Mouse (Mus musculus) MEL (cell line): ENCODE data around the gene Ctnnd2. TPM values are rescaled to one million over a fixed set of nuclear protein-coding genes. Genes with fewer than 3 reads are reported as not detected.

ENCODE experiments used
- DNase-seq: peaks from one replicate; pipeline ENCODE4 v3.0.0; 2011; ENCODE audit warnings: low read depth, low spot score
- H3K27ac ChIP-seq: 2 replicates; pipeline ENCODE4 v1.5.1; 2012; ENCODE audit warnings: low read depth, mild to moderate bottlenecking, control low read depth, low read length, moderate library complexity; ENCODE audit not compliant: control insufficient read depth
- H3K27me3 ChIP-seq, 2 experiments: fragments of 150-350 bp in 1 of 2; sonication (generic) in 1 of 2; 2 replicates each; pipeline ENCODE4 v1.6.1; 2012; ENCODE audit warnings: low read length in 2 of 2, mild to moderate bottlenecking in 2 of 2, improper control_type of control experiment in 1 of 2, moderate library complexity in 1 of 2; ENCODE audit not compliant: insufficient read depth in 2 of 2, control insufficient read depth in 1 of 2
- H3K36me3 ChIP-seq, 2 experiments: 2 replicates each; pipeline ENCODE4 v1.6.1; 2012 to 2014; ENCODE audit warnings: low read length in 2 of 2, improper control_type of control experiment in 1 of 2, inconsistent platforms in 1 of 2, mild to moderate bottlenecking in 1 of 2; ENCODE audit not compliant: insufficient read depth in 2 of 2, control insufficient read depth in 1 of 2
- H3K4me1 ChIP-seq, 2 experiments: fragments of 150-350 bp in 1 of 2; sonication (generic) in 1 of 2; 2 replicates each; pipeline ENCODE4 v1.6.1; 2012; ENCODE audit warnings: low read length in 2 of 2, improper control_type of control experiment in 1 of 2, mild to moderate bottlenecking in 1 of 2; ENCODE audit not compliant: insufficient read depth in 2 of 2, control insufficient read depth in 1 of 2
- H3K4me3 ChIP-seq, 2 experiments: fragments of 150-350 bp in 1 of 2; sonication (generic) in 1 of 2; 2 replicates each; pipeline ENCODE4 v1.5.1; 2012; ENCODE audit warnings: low read depth in 2 of 2, low read length in 2 of 2, mild to moderate bottlenecking in 2 of 2, moderate library complexity in 2 of 2, control low read depth in 1 of 2, improper control_type of control experiment in 1 of 2; ENCODE audit not compliant: control insufficient read depth in 1 of 2, insufficient read depth in 1 of 2
- H3K79me2 ChIP-seq: 2 replicates; pipeline ENCODE4 v1.6.1; 2012; ENCODE audit warnings: mild to moderate bottlenecking, low read length, moderate library complexity; ENCODE audit not compliant: control insufficient read depth, poor library complexity, insufficient read depth
- H3K9ac ChIP-seq: 2 replicates; pipeline ENCODE4 v1.6.1; 2012; ENCODE audit warnings: low read depth, mild to moderate bottlenecking, control low read depth, low read length, moderate library complexity; ENCODE audit not compliant: control insufficient read depth, poor library complexity, severe bottlenecking
- H3K9me3 ChIP-seq: fragments of 150-350 bp; sonication (generic); replicated peaks from 2 replicates; pipeline ENCODE4 v1.6.1; 2012; ENCODE audit warnings: mild to moderate bottlenecking, low read length, improper control_type of control experiment, moderate library complexity; ENCODE audit not compliant: insufficient read depth
- CHD1 ChIP-seq: IDR thresholded peaks from 2 replicates; pipeline ENCODE4 v1.6.1; 2012; ENCODE audit warnings: low read depth, mild to moderate bottlenecking, inconsistent platforms, low read length, improper control_type of control experiment
- CTCF ChIP-seq, 3 experiments: IDR thresholded peaks in 2 of 3; conservative IDR thresholded peaks in 1 of 3; 2 replicates each; pipeline ENCODE4 v1.5.1; 2011 to 2012; ENCODE audit warnings: low read length in 3 of 3, low read depth in 2 of 3, mild to moderate bottlenecking in 2 of 3, improper control_type of control experiment in 1 of 3, inconsistent platforms in 1 of 3, mixed read lengths in 1 of 3, moderate library complexity in 1 of 3; ENCODE audit not compliant: control insufficient read depth in 1 of 3, insufficient read depth in 1 of 3, poor library complexity in 1 of 3, severe bottlenecking in 1 of 3
- ELF1 ChIP-seq: IDR thresholded peaks from 2 replicates; pipeline ENCODE4 v1.6.1; 2014; ENCODE audit warnings: low read depth, mild to moderate bottlenecking, inconsistent platforms, low read length, improper control_type of control experiment, moderate library complexity
- EP300 ChIP-seq, 2 experiments: IDR thresholded peaks; 2 replicates each; pipeline ENCODE4 v1.6.1; 2011; ENCODE audit warnings: improper control_type of control experiment in 2 of 2, low read length in 2 of 2, low read depth in 1 of 2, mild to moderate bottlenecking in 1 of 2
- GABPA ChIP-seq: IDR thresholded peaks from 2 replicates; pipeline ENCODE4 v1.6.1; 2012; ENCODE audit warnings: low read depth, mild to moderate bottlenecking, inconsistent platforms, low read length, improper control_type of control experiment, moderate library complexity
- GATA1 ChIP-seq: IDR thresholded peaks from 2 replicates; pipeline ENCODE4 v1.6.1; 2011; ENCODE audit warnings: low read depth, low read length, improper control_type of control experiment
- JUND ChIP-seq: IDR thresholded peaks from 2 replicates; pipeline ENCODE4 v1.6.1; 2011; ENCODE audit warnings: low read depth, mild to moderate bottlenecking, improper control_type of control experiment, low read length
- MAFK ChIP-seq: IDR thresholded peaks from 2 replicates; pipeline ENCODE4 v1.6.1; 2011; ENCODE audit warnings: low read depth, mild to moderate bottlenecking, low read length, improper control_type of control experiment, borderline replicate concordance
- MAX ChIP-seq: IDR thresholded peaks from 2 replicates; pipeline ENCODE4 v1.6.1; 2011; ENCODE audit warnings: low read length, improper control_type of control experiment
- MAZ ChIP-seq: IDR thresholded peaks from 2 replicates; pipeline ENCODE4 v1.6.1; 2012; ENCODE audit warnings: low read depth, mild to moderate bottlenecking, inconsistent platforms, low read length, improper control_type of control experiment
- MYB ChIP-seq: IDR thresholded peaks from 2 replicates; pipeline ENCODE4 v1.6.1; 2011; ENCODE audit warnings: mild to moderate bottlenecking, low read depth, low read length, improper control_type of control experiment
- NELFE ChIP-seq: IDR thresholded peaks from 2 replicates; pipeline ENCODE4 v1.6.1; 2011; ENCODE audit warnings: low read depth, low read length, improper control_type of control experiment
- POLR2AphosphoS5 ChIP-seq: IDR thresholded peaks from 2 replicates; pipeline ENCODE4 v1.6.1; 2012; ENCODE audit warnings: low read depth, borderline replicate concordance, mild to moderate bottlenecking, inconsistent platforms, low read length, moderate library complexity, mixed read lengths
- RAD21 ChIP-seq: IDR thresholded peaks from 2 replicates; pipeline ENCODE4 v1.6.1; 2011; ENCODE audit warnings: mild to moderate bottlenecking, low read depth, low read length, improper control_type of control experiment
- SMC3 ChIP-seq: IDR thresholded peaks from 2 replicates; pipeline ENCODE4 v1.6.1; 2011; ENCODE audit warnings: low read depth, low read length, improper control_type of control experiment
- TAL1 ChIP-seq: IDR thresholded peaks from 2 replicates; pipeline ENCODE4 v1.6.1; 2012; ENCODE audit warnings: mild to moderate bottlenecking, inconsistent platforms, low read length, moderate library complexity, mixed read lengths
- TBP ChIP-seq: IDR thresholded peaks from 2 replicates; pipeline ENCODE4 v1.8.0; 2011; ENCODE audit warnings: low read depth, low read length, improper control_type of control experiment
- TCF12 ChIP-seq: IDR thresholded peaks from 2 replicates; pipeline ENCODE4 v1.6.1; 2014; ENCODE audit warnings: low read depth, mild to moderate bottlenecking, inconsistent platforms, low read length, improper control_type of control experiment, moderate library complexity
- ZMIZ1 ChIP-seq: IDR thresholded peaks from 2 replicates; pipeline ENCODE4 v1.6.1; 2012; ENCODE audit warnings: low read depth, mild to moderate bottlenecking, inconsistent platforms, low read length, improper control_type of control experiment, moderate library complexity
- polyA plus RNA-seq, 2 experiments: library from polyadenylated mRNA; stranded (reverse) in 1 of 2; unstranded in 1 of 2; fragments of >175 nt in 1 of 2; fragments of >200 nt in 1 of 2; gene quantifications; 2 replicates each; pipeline versions ENCODE4 v1.2.1 to v1.2.4; 2012; ENCODE audit warnings: low replicate concordance in 2 of 2, low read depth in 1 of 2; ENCODE audit not compliant: insufficient read length in 2 of 2, insufficient read depth in 1 of 2, missing spikeins in 1 of 2
- total RNA-seq: library from RNA; depleted of rRNA; stranded (reverse); fragments of 300-350 nt; gene quantifications from 2 replicates; pipeline ENCODE4 v1.2.3, GENCODE M21; 2012

Gene Ctnnd2
- total and polyA plus RNA-seq, 3 experiments, result 0.03 TPM; not detected in 2

GRCm38 (mm10) chr15:30190872-30191271, 18.5 kb downstream of the Ctnnd2 start:
- DNase-seq, result no peak
- H3K27ac ChIP-seq, result no peak overlapping the region
- no peaks in the 10 kb centered on the region for H3K36me3 ChIP-seq
- no peaks in the 10 kb centered on the region; the same call in 1 of the 2 replicates for H3K9me3 ChIP-seq
- H3K9ac ChIP-seq, result no peak overlapping the region
- no peaks in the 10 kb centered on the region for H3K79me2 ChIP-seq
- no peak for TF ChIP-seq RAD21
- no peak for TF ChIP-seq MAFK
- no peak for TF ChIP-seq ELF1
- TF ChIP-seq TAL1, result no peak
- no peak for TF ChIP-seq TBP
- TF ChIP-seq, all 39 proteins: peak for 0
- H3K4me3 ChIP-seq, result no peak overlapping the region
- H3K27me3 ChIP-seq, result no peaks in the 10 kb centered on the region
- H3K4me1 ChIP-seq, result no peaks in the 10 kb centered on the region

DNA sequence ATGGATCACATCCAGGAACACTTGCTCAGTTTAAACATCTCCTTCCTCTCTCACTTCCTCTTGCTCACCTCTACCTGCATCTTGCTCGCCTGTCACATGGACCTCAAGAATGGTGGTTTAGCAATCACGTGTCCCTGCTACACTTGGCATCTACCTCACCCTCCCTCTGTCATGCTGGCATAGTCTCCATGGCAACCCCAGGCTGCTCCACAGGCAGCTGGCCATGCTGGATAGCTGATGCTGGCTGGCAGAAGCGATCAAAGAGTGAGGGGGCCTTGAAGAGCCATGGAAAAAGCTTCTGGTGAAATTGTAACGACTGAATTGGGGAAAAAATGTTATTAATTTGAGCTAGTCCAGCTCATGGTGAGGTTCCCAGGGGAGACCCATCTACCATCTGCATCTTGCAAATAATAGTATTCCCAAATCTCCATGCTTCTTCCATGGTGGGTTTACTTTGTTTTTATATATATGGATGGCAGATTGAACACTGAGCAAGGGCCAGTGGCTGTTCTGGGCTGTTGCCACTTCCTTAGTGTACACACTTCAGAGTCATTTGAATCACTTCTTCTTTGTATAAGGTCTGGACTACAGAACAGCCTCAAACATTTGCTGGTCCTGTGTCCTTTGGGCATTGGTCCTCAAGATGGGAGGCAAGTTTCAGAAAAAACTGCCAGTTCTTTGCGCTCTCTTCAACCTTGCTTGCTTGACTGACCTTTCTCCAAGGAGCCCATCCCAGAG, 19.7 kb downstream of the Ctnnd2 start:
- H3K9me3 ChIP-seq, result no peaks in the 10 kb centered on the region; the same call in 1 of the 2 replicates
- H3K36me3 ChIP-seq, result no peaks in the 10 kb centered on the region
- TF ChIP-seq SMC3 (no peak), GABPA (no peak), CTCF (IDR thresholded peaks at IDR 0.05 in 2 of 3, conservative IDR thresholded peaks at IDR 0.05 in 1 of 3; ENCODE audit: control insufficient read depth in 1 of 3, insufficient read depth in 1 of 3, low read depth in 2 of 3, low read length in 3 of 3, poor library complexity in 1 of 3, severe bottlenecking in 1 of 3) (no peak), CHD1 (no peak), MAX (no peak), TCF12 (no peak), EP300 (IDR thresholded peaks at IDR 0.05; ENCODE audit: low read depth in 1 of 2, low read length in 2 of 2) (no peak), POLR2AphosphoS5 (no peak), JUND (no peak), NELFE (no peak), MYB (no peak), GATA1 (no peak), RAD21 (no peak), ZMIZ1 (no peak), MAZ (no peak)
- H3K4me1 ChIP-seq, result no peaks in the 10 kb centered on the region
- no peak overlapping the region for H3K27ac ChIP-seq
- H3K27me3 ChIP-seq, result no peaks in the 10 kb centered on the region
- H3K4me3 ChIP-seq, result no peak overlapping the region
- DNase-seq, result no peak
- H3K79me2 ChIP-seq, result no peaks in the 10 kb centered on the region
- no peak overlapping the region for H3K9ac ChIP-seq
